Mouse (Mus musculus) embryo, embryonic 10.5 days (tissue): ENCODE data around the gene Cacna1g.

Experiments used
- DNase-seq: peaks from one replicate; pipeline ENCODE4 v3.0.0-alpha.2; 2015; ENCODE audit warnings: low spot score

The Cacna1g gene

DNA sequence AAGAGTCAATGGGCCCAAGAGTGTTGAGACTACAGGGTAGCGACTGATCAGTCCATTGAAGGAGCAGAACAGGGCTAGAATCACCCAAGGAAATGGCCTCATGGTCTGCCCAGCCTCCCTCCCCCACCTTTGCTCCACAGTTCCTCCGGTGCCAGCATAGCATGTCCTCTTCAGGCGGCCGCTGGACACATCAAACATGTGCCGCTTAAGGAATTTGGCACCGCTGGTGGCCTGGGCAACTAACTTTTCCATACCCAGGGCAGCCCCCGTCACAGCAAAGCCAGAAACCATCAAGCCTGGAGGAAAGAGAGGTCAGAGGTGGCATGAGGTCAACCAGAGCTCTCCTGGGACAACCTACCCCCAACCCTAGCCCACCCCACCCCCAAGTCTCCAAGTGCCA is 8.0 kb upstream of the Cacna1g start:
- DNase-seq: no peak

DNA sequence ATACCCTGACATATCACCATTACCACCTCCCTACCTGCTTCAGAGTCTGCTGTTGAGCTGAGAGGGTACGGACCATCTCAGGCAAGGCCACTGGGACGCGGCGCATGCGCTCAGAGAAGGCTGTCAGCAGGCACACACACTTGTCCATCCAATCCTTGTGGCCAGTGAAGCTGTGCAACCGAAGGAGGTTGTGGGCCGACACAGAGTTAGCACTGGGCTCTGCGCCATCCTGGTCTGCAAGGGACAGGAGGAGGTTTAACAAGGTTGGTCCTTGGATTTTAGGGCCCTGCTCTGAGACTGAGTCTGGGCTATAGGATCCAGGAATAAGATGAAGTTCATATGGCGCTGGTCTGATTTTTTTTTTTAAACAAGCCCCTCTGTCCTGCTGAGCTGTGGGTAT is 6.4 kb upstream of the Cacna1g start:
- DNase-seq: no peak

GRCm38 (mm10) chr11:94477651-94478050 is 3.7 kb upstream of the Cacna1g start:
- no peak for DNase-seq

DNA sequence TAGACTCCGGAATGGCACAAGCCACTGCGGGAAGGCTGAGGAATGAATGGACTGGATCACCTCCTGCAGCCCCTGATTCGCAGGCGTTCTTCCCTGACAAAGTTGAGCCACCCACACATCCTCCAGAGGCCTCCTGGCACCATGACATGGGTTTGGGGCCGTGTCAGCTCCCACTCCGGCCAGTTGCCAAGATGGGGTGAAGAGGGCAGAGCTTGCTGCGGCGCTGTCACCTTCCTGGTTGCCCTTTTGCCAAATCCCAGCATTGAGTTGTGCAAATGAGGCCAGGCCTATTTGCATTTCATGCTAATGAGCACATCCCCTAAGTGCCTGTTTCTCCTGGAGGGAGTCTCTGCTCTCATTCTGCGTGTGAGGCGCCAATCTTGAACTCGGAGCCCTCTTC is 1.7 kb upstream of the Cacna1g start:
- no peak for DNase-seq

DNA sequence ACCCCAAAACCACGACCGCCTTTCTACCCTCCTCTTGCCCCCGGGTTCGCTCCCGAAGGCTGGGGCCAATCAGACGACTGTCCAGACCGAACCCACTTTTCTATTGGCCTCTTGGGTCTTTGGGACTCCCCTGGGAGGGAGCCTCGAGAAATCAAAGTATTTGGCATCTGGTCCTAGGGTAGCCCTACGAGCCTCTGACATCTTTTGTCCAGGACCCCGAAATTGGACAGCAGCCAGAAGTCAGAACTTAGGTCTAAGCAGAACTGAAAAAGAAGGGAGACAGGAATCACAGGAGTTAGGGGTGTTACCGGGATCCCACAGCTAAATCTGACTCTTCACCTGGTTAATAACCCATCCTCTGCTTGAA is 529 bp upstream of the Cacna1g start:
- DNase-seq: no peak

GRCm38 (mm10) chr11:94472916-94473706 is 887 bp downstream of the Cacna1g start:
- no peak for DNase-seq

GRCm38 (mm10) chr11:94472585-94472915 is 1.4 kb downstream of the Cacna1g start:
- DNase-seq: peak; percentile 57

DNA sequence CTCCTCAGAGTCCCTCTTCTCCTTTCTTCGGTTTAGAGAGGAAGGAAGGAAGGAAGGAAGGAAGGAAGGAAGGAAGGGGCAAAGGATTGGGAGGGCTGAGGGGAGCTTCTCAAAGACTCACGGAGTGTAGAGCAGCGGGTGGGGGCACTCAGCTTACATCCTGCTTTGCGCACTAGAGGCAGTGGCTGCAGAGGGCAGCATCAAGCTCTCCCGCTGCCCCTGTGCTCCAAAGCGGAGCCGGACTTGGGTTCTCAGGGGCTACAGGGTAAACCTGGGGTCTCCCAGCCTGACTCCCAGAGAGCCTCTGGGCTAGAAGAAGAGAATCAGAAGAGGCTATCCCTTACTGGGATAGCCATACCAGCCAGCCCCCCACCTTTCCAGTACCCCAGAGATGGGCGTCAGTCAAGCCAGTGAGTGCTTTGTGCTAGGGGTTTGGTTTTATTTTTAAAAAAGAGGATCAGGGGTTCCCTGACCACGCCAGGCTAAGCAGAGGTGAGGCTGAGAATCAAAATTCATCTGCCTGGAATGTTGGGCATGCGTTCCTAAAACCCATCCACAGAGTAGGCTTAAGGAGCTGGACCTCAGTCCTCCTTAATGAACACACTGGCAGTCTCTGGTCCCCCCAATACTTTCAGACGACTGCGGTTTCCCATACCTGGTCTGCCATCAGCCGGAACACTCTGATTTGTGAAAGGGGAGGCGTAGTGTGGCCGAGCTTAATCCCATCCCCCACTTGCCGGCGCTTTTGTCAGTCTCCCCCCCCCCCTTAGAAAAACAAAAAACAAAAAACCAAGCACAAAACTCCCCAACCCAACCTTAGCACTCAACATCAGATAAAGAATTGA is 2.0 kb downstream of the Cacna1g start:
- no peak for DNase-seq

- DNase-seq: peak; percentile 79
These were observed 3.6 kb downstream of the Cacna1g start for GRCm38 (mm10) chr11:94470391-94470790.

GRCm38 (mm10) chr11:94469136-94470064 is 4.6 kb downstream of the Cacna1g start:
- DNase-seq: no peak

- peak; percentile 93 for DNase-seq
These were observed 5.4 kb downstream of the Cacna1g start for GRCm38 (mm10) chr11:94468582-94469064.

DNA sequence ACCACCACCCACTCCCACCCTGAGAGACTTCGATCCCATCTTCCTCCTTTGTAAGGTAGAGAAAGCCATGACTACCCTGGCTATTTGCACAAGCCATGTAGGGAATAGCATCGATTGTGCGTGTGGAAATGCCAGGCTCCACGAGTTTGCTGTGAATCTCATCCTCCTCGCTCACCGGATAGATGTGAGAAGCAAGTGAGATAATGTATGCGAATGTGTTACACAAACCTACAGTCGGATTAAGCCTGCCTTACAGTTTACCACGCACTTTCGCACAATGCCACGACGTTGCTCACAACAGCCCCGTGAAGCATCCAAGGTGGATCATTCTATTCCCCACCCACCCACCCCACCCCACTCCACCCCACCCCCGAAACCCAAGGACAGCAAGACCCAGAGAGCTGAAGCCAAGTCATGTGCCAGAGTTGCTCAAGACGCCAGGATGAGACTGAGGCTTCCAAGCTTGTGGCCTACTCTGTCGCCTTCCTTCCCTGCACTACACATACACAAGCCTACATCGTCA is 7.6 kb downstream of the Cacna1g start:
- DNase-seq: no peak

GRCm38 (mm10) chr11:94464170-94464569 is 9.8 kb downstream of the Cacna1g start:
- DNase-seq: no peak

GRCm38 (mm10) chr11:94461856-94462255 is 12.1 kb downstream of the Cacna1g start:
- DNase-seq: no peak

- DNase-seq: no peak
These were observed 17.0 kb downstream of the Cacna1g start for GRCm38 (mm10) chr11:94457001-94457400.

- DNase-seq: no peak
These were observed 17.7 kb downstream of the Cacna1g start for GRCm38 (mm10) chr11:94456347-94456746.

- DNase-seq: no peak
These were observed 18.7 kb downstream of the Cacna1g start for GRCm38 (mm10) chr11:94455161-94455820.

DNA sequence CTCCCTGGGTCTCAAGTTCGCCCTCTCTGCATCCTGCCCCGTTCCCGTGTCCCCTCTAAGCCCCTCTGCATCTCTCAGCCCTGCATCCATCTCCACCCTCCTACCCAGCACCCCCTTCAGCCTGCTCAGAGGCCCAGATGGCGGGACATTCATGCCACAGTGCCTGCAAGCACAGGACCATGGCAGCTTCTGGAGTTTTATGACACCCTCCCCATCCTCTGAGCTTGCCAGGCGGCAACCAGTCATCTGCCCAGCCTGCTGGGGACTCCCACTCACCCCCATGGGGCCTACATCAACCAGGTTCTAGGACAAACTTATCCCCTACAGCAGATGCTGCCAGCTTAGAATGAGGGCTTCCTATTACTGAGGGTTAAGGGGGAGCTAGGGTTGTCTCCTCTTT is 19.2 kb downstream of the Cacna1g start:
- no peak for DNase-seq

GRCm38 (mm10) chr11:94451091-94451773 is 22.8 kb downstream of the Cacna1g start:
- no peak for DNase-seq

- no peak for DNase-seq
These were observed 24.1 kb downstream of the Cacna1g start for GRCm38 (mm10) chr11:94449886-94450285.

GRCm38 (mm10) chr11:94449239-94449638 is 24.8 kb downstream of the Cacna1g start:
- DNase-seq: no peak
